Mouse (Mus musculus) heart, embryonic 14.5 days (tissue): ENCODE results near the gene Eif2ak3. TPM values are rescaled to one million over a fixed set of nuclear protein-coding genes. Genes with fewer than 3 reads are reported as not detected.

ENCODE experiments used
- ATAC-seq: fragments of 200-750 bp; cut with Nextera tagmentation; 2 replicates; pipeline ENCODE4 v1.8.0; 2017; ENCODE audit warnings: low read depth, moderate TSS enrichment; ENCODE audit not compliant: insufficient number of reproducible peaks, insufficient read depth, low FRiP score
- H3K27ac ChIP-seq, 2 experiments: fragments of 200-500 bp in 1 of 2; fragments of 300-500 bp in 1 of 2; sonication (generic) in 1 of 2; replicated peaks in 1 of 2; 2 replicates each; pipeline ENCODE4 v1.5.1; 2012 to 2014; ENCODE audit warnings: low read depth in 2 of 2, low read length in 2 of 2, control low read depth in 1 of 2, mild to moderate bottlenecking in 1 of 2, mixed read lengths in 1 of 2; ENCODE audit not compliant: control insufficient read depth in 1 of 2, insufficient read depth in 1 of 2
- H3K27me3 ChIP-seq: fragments of 300-500 bp; sonication (generic); 2 replicates; pipeline ENCODE4 v1.6.1; 2014; ENCODE audit warnings: mild to moderate bottlenecking, low read length, control low read depth; ENCODE audit not compliant: control insufficient read depth, insufficient read depth
- H3K36me3 ChIP-seq: fragments of 300-500 bp; sonication (generic); 2 replicates; pipeline ENCODE4 v1.6.1; 2014; ENCODE audit warnings: mild to moderate bottlenecking, control low read depth, low read length, mixed read lengths; ENCODE audit not compliant: control insufficient read depth, insufficient read depth
- H3K4me1 ChIP-seq, 2 experiments: fragments of 200-500 bp in 1 of 2; fragments of 300-500 bp in 1 of 2; sonication (generic) in 1 of 2; 2 replicates each; pipeline ENCODE4 v1.6.1; 2012 to 2014; ENCODE audit warnings: low read length in 2 of 2, control low read depth in 1 of 2, mixed read lengths in 1 of 2; ENCODE audit not compliant: control insufficient read depth in 2 of 2, insufficient read depth in 2 of 2
- H3K4me2 ChIP-seq: fragments of 300-500 bp; sonication (generic); 2 replicates; pipeline ENCODE4 v1.6.1; 2014; ENCODE audit warnings: mild to moderate bottlenecking, low read length
- H3K4me3 ChIP-seq, 2 experiments: fragments of 200-500 bp in 1 of 2; fragments of 300-500 bp in 1 of 2; sonication (generic) in 1 of 2; 2 replicates each; pipeline ENCODE4 v1.5.1; 2012 to 2014; ENCODE audit warnings: low read length in 2 of 2, mild to moderate bottlenecking in 2 of 2, control low read depth in 1 of 2, low read depth in 1 of 2, moderate library complexity in 1 of 2; ENCODE audit not compliant: control insufficient read depth in 1 of 2, insufficient read depth in 1 of 2
- H3K9ac ChIP-seq: fragments of 300-500 bp; sonication (generic); 2 replicates; pipeline ENCODE4 v1.6.1; 2014; ENCODE audit warnings: mild to moderate bottlenecking, low read length
- H3K9me3 ChIP-seq: fragments of 300-500 bp; sonication (generic); 2 replicates; pipeline ENCODE4 v1.6.1; 2016; ENCODE audit warnings: low read length, control low read depth; ENCODE audit not compliant: control insufficient read depth
- whole genome bisulfite sequencing: fragments of 180-500 bp; shearing (Covaris S2); extraction: QIAGEN DNeasy Blood & Tissue Kit; methylation state at CpG from one replicate; pipeline ENCODE4 v1.1.7; 2014; 5-methylcytosine and 5-hydroxymethylcytosine counted together
- polyA plus RNA-seq: library from polyadenylated mRNA; unstranded; fragments of >200 nt; fragmentation: Nextera tagmentation; extraction: Ambion mirVana; gene quantifications from 2 replicates; pipeline ENCODE4 v1.2.1, GENCODE M21; 2014

The Eif2ak3 gene
- polyA plus RNA-seq, 1 experiment from 2014 or later = 5.0 TPM

DNA sequence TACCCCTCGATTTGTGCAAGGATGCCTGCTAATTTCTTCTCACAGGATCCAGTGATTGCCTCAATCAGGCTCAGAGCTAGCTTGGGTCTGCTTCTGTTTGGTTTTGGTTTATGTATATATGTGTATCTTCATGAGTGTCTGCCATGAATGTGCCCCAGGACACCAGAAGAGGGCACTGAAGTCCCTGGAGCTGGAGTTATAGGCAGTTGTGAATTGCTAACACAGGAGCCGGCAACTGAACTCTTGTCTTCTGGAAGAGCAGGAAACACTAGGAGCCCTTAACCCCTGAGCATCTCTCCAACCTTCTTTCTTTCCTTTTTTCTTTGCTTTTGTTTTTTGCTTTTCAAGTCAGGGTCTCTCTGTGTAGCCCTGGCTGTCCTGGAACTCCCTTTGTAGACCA is 87.5 kb downstream of the Eif2ak3 start:
- Histone ChIP-seq H3K4me1 (no peaks in the 10 kb centered on the region), H3K36me3 (no peaks in the 10 kb centered on the region), H3K9me3 (no peaks in the 10 kb centered on the region), H3K4me2 (no peak overlapping the region), H3K27me3 (no peaks in the 10 kb centered on the region), H3K27ac (no peak overlapping the region), H3K4me3 (no peak overlapping the region), H3K9ac (no peak overlapping the region)
- no peak for ATAC-seq
- 85% methylated on average over 2 of the region's 2 CpGs for WGBS

- Histone ChIP-seq H3K4me1 (peaks cover 0 to 9% of the 10 kb centered on the region in 2 experiments; a peak in 3 of 4 replicates), H3K9me3 (no peaks in the 10 kb centered on the region), H3K4me3 (no peak overlapping the region), H3K27ac (no peak overlapping the region), H3K4me2 (no peak overlapping the region), H3K36me3 (no peaks in the 10 kb centered on the region), H3K27me3 (peaks cover 53% of the 10 kb centered on the region), H3K9ac (no peak overlapping the region)
- ATAC-seq = no peak
- WGBS = 64% methylated on average over 7 of the region's 7 CpGs
These were observed 109.0 kb downstream of the Eif2ak3 start for GRCm38 (mm10) chr6:70953274-70953673.

DNA sequence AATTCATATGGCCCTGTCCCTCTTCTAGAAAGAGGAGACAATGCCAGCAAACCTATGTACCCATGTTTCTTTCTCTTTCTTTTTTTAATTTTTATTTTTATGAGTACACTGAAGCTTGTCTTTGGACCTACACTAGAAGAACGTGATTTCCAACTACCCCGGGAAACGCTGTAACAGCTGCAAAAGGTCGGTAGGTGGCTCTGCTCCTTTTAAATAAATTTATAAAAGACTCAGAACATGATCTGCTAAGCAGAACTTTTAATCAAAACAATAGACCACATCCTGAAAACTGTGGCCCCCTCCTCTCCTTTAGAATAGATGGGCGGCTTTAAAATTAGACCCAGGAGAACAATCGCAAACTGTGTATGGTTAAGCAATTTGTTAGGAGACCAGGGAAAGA is 109.7 kb downstream of the Eif2ak3 start:
- Histone ChIP-seq H3K27ac (no peak overlapping the region), H3K9me3 (no peaks in the 10 kb centered on the region), H3K4me3 (no peak overlapping the region), H3K9ac (no peak overlapping the region), H3K27me3 (peaks cover 61% of the 10 kb centered on the region), H3K36me3 (no peaks in the 10 kb centered on the region), H3K4me2 (no peak overlapping the region), H3K4me1 (peaks cover 0 to 9% of the 10 kb centered on the region in 2 experiments; a peak in 3 of 4 replicates)
- 10% methylated on average over 6 of the region's 6 CpGs for WGBS
- no peak for ATAC-seq

Other genes starting within 250 kb of the Eif2ak3 start
- 1.4 and 1.5 TPM in 2 replicates for gene Rpia, start 52.3 kb upstream of the Eif2ak3 start, polyA plus RNA-seq
- not detected in 2 replicates for gene Tex37, start 74.4 kb downstream of the Eif2ak3 start, polyA plus RNA-seq
- gene Foxi3, start 112.0 kb downstream of the Eif2ak3 start, polyA plus RNA-seq = not detected in 2 replicates